Mouse (Mus musculus) small intestine, adult 2 months (tissue): Measurements from ENCODE around the gene Eif4g3. TPM values are rescaled to one million over a fixed set of nuclear protein-coding genes. Genes with fewer than 3 reads are reported as not detected.

Source experiments
- H3K27ac ChIP-seq: fragments of 200-500 bp; 2 replicates; pipeline ENCODE4 v1.5.1; 2012; ENCODE audit warnings: low read depth, low read length, control low read depth, inconsistent platforms; ENCODE audit not compliant: insufficient read depth
- H3K27me3 ChIP-seq: fragments of 200-500 bp; 2 replicates; pipeline ENCODE4 v1.6.1; 2012; ENCODE audit warnings: mild to moderate bottlenecking, moderate library complexity, low read length, inconsistent platforms; ENCODE audit not compliant: control insufficient read depth, insufficient read depth
- H3K36me3 ChIP-seq: fragments of 200-500 bp; 2 replicates; pipeline ENCODE4 v1.6.1; 2012; ENCODE audit warnings: mild to moderate bottlenecking, low read length, control low read depth, inconsistent platforms; ENCODE audit not compliant: control insufficient read depth, insufficient read depth
- H3K4me1 ChIP-seq: fragments of 200-500 bp; 2 replicates; pipeline ENCODE4 v1.6.1; 2012; ENCODE audit warnings: low read length, inconsistent platforms, mixed read lengths; ENCODE audit not compliant: control insufficient read depth, insufficient read depth, insufficient read length
- H3K4me3 ChIP-seq: fragments of 200-500 bp; 2 replicates; pipeline ENCODE4 v1.5.1; 2012; ENCODE audit warnings: low read depth, mild to moderate bottlenecking, control low read depth, inconsistent platforms, low read length, moderate library complexity
- CTCF ChIP-seq: fragments of 200-500 bp; IDR thresholded peaks from 2 replicates; pipeline ENCODE4 v1.5.1; 2012; ENCODE audit warnings: low read depth, mild to moderate bottlenecking, control low read depth, inconsistent platforms, low read length, moderate library complexity, mixed read lengths; ENCODE audit not compliant: insufficient replicate concordance, insufficient read length; ENCODE audit errors: extremely low read depth
- POLR2A ChIP-seq: fragments of 200-500 bp; IDR thresholded peaks from 2 replicates; pipeline ENCODE4 v1.6.1; 2012; ENCODE audit warnings: low read depth, mild to moderate bottlenecking, control low read depth, inconsistent platforms, low read length, moderate library complexity
- WGBS: fragments of 180-500 bp; shearing (Covaris S2); methylation state at CpG from one replicate; pipeline ENCODE4 v1.1.7; 2018; 5-methylcytosine and 5-hydroxymethylcytosine counted together
- polyA plus RNA-seq: library from polyadenylated mRNA; depleted of rRNA; stranded (reverse); fragments of >200 nt; gene quantifications from 2 replicates; pipeline ENCODE4 v1.2.3, GENCODE M21; 2012

The Eif4g3 gene
- polyA plus RNA-seq, 1 experiment, result 19.4 TPM

DNA sequence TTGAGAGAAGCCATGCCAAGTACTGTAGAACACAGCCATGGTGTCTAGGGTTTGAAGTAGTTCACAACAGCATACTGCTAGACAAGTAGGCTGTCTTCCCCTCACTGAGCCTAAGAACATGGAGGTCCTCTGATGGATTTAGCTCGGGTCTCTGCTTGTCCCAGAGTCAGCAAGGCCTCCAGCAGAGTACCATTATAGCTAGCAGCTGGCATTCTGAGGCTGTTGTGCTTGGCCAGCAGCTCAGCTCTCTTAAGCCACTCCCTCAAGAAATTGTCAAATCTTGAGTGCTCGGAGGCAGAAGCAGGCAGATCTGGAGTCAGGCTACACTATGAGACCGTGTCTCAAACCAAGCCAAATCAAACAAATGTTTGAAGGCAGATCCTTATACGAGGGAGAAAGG, 5.4 kb downstream of the Eif4g3 start:
- Histone ChIP-seq H3K4me3 (no peak overlapping the region), H3K27ac (no peak overlapping the region), H3K36me3 (peaks cover 13% of the 10 kb centered on the region), H3K4me1 (peaks cover 6% of the 10 kb centered on the region; the same call in 1 of the 2 replicates), H3K27me3 (no peaks in the 10 kb centered on the region)
- 76% methylated on average over 4 of the region's 4 CpGs for WGBS
- TF ChIP-seq POLR2A (no peak), CTCF (no peak)

DNA sequence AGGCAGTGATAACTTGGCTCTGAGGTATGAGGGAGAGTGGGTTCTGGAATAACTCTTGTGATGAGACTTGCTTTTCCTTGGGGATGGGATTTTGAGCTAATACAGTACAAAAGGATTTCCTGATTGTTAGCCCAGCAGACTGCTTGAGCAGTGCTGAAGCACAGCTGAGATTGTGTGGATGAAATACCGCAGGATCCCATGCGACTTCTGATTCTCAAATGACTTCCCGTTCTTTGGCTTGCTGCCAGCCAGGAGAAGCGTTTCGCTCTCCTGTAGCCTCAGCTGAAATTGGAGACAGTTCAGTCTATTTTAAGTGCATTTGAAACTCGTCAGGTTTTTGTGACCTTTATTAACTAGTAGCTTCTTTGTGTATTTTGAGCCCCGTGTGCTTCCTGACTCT, 7.9 kb downstream of the Eif4g3 start:
- Histone ChIP-seq H3K4me1 (peaks cover 3% of the 10 kb centered on the region; the same call in 1 of the 2 replicates), H3K36me3 (peaks cover 19% of the 10 kb centered on the region), H3K27me3 (no peaks in the 10 kb centered on the region), H3K27ac (no peak overlapping the region), H3K4me3 (no peak overlapping the region)
- TF ChIP-seq POLR2A (no peak), CTCF (no peak)
- WGBS, result 42% methylated on average over 7 of the region's 7 CpGs

DNA sequence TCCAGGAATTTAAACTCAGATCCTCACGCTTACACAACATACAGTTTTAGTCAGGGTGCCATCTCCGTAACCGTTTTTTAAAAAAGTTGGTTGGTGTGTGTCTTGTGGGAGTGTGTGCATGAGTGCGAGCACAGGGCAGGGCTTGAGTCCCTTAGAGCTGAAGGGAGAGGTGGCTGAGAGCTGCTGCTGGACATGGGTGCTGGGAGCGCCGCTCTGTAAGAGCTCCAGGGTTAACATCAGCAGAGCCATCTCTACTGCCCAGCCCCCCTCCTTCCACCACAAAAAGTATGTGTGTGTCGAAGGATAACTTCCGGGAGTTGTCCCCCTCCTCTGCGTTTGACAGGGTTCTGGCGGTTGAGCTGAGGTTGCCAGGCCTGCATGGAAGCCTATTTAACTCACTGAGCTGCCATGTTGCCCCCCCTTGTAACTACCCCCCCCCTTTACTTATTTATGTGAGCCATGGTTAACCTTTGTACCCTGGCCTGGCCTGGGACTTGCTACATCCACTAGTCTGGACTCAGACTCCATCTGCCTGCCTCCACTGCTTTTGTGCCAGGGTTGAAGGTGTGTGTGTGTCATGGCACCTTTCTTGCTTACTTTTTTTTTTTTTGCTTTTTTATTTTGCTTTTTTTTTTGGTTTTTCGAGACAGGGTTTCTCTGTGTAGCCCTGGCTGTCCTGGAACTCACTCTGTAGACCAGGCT, 11.2 kb downstream of the Eif4g3 start:
- TF ChIP-seq POLR2A, result no peak
- no peak for TF ChIP-seq CTCF
- peaks cover 15% of the 10 kb centered on the region for H3K36me3 ChIP-seq
- 89% methylated on average over 11 of the region's 11 CpGs for WGBS
- no peak overlapping the region for H3K4me3 ChIP-seq
- H3K27me3 ChIP-seq, result no peaks in the 10 kb centered on the region
- no peak overlapping the region for H3K27ac ChIP-seq
- no peaks in the 10 kb centered on the region for H3K4me1 ChIP-seq

DNA sequence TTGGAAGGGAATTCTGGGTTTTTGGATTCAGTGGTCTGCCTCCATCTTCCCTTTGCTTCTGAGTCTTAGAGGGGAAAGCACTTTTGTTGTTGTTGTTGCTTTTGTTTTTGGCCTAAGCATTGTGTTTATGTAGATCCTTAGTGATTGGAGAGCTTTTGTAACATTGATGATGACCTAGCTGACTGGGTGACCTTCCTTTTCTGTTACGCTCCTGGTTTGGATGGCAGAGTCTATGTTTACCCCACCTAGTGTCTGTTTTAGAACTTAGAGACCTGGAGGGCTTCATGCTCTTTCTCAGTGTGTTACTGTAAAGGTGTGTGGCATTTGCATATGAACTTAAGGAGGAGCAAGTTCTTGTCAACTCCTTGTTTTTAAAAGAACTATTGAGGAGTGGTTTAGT, 13.0 kb downstream of the Eif4g3 start:
- Histone ChIP-seq H3K4me1 (no peaks in the 10 kb centered on the region), H3K27ac (no peak overlapping the region), H3K27me3 (no peaks in the 10 kb centered on the region), H3K36me3 (peaks cover 18% of the 10 kb centered on the region), H3K4me3 (no peak overlapping the region)
- WGBS, result 92% methylated on average over 1 of the region's 1 CpGs
- TF ChIP-seq CTCF (no peak), POLR2A (no peak)

DNA sequence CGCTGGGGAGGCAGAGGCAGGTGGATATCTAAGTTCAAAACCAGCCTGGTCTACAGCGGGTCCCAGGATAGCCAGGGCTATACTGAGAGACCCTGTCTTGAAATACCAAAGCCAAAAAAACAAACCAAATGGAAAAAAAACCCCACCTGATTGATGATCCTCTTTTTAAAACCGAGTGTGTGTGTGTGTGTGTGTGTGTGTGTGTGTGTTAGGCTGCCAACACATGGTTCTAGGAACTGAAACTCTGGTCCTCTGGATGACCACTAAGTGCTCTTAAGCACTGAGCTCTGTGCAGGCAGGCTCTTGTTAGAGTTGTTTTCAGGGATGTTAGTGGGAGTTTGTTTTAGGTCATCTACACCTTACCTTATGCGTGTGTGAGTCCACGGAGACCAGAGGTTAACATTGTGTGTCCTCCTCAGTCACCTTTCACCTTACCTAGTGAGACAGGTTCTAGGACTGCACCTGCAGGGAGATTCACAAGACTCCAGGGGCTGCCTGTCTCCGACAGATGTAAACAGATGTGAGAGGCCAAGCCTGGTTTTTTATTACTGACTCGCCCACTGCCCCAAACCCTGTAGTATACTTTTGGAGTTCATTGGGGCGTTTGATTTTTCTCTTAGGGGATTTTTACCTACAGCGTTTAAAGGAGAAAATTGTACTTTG, 14.3 kb downstream of the Eif4g3 start:
- 91% methylated on average over 9 of the region's 9 CpGs for WGBS

DNA sequence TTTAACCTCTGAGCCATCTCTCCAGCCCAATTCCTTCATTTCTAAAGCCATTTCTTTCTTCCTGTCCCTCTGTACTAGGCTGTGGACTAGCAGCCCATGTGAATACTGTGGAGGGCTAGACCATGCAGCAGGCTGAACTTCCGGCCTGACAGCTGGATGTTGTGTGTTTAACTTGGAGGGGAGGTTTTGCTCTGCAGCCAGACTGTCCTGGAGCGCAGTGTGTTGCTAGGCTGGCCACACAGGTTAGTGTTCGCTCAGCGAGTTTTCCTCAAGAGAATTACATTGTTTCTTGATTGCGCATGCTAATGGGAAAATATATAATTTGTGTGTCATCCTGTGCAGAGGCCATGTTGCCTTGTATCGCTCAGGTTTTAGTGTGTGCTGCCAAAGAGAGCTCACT, 15.8 kb downstream of the Eif4g3 start:
- 87% methylated on average over 6 of the region's 6 CpGs for WGBS
- H3K4me1 ChIP-seq, result no peaks in the 10 kb centered on the region
- peaks cover 17% of the 10 kb centered on the region for H3K36me3 ChIP-seq
- H3K4me3 ChIP-seq, result no peak overlapping the region
- no peaks in the 10 kb centered on the region for H3K27me3 ChIP-seq
- TF ChIP-seq POLR2A, result no peak
- TF ChIP-seq CTCF, result no peak
- H3K27ac ChIP-seq, result no peak overlapping the region

More for the DNA sequence above, 14.3 kb downstream of the Eif4g3 start:
- Histone ChIP-seq H3K27ac (no peak overlapping the region), H3K36me3 (peaks cover 16% of the 10 kb centered on the region), H3K4me3 (no peak overlapping the region), H3K4me1 (no peaks in the 10 kb centered on the region), H3K27me3 (no peaks in the 10 kb centered on the region)
- no peak for TF ChIP-seq POLR2A
- TF ChIP-seq CTCF, result no peak

DNA sequence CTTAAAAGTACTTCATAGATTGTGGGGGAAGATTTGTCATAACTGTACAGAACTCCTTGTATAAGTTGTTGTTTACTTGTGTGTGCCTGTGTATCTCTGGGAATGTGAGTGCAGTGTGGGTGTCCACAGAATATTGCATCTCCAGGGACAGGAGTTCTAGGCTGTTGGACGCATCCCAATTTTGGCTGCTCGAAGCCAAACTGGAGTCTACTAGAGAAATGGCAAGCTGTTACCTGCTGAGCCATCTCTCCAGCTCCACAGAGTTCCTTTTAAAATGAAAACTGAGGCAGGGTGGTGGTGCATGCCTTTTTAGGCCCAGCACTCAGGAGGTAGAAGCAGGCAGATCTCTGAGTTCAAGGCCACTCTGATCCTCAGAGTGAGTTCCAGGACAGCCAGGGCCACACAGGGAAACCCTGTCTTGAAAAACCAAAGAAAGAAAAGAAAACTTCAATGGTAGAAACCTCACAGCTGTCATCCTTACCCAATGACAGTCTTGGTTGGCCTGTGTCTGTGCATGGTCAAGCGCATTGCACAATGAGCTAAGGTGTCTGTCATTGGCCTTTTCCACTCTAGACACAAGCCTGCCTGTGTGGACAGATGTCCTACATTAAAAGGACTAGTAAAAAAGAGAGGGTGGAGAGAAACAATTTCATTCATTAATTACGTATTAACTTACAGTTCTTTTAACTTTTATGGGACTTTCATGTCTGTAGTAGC, 17.1 kb downstream of the Eif4g3 start:
- TF ChIP-seq POLR2A, result no peak
- no peak for TF ChIP-seq CTCF
- Histone ChIP-seq H3K27me3 (no peaks in the 10 kb centered on the region), H3K36me3 (peaks cover 24% of the 10 kb centered on the region), H3K27ac (no peak overlapping the region), H3K4me1 (no peaks in the 10 kb centered on the region), H3K4me3 (no peak overlapping the region)
- whole genome bisulfite sequencing, result 93% methylated on average over 4 of the region's 4 CpGs
